Mouse (Mus musculus): ENCODE data around the gene Zmiz1. TPM values are rescaled to one million over a fixed set of nuclear protein-coding genes. Genes with fewer than 3 reads are reported as not detected.
A peak's percentile ranks its signal among the peaks of the same experiment; 100 is the strongest.

The Zmiz1 gene
- polyA plus RNA-seq, 1 experiment from 2014 or later, result 57.2 TPM

DNA sequence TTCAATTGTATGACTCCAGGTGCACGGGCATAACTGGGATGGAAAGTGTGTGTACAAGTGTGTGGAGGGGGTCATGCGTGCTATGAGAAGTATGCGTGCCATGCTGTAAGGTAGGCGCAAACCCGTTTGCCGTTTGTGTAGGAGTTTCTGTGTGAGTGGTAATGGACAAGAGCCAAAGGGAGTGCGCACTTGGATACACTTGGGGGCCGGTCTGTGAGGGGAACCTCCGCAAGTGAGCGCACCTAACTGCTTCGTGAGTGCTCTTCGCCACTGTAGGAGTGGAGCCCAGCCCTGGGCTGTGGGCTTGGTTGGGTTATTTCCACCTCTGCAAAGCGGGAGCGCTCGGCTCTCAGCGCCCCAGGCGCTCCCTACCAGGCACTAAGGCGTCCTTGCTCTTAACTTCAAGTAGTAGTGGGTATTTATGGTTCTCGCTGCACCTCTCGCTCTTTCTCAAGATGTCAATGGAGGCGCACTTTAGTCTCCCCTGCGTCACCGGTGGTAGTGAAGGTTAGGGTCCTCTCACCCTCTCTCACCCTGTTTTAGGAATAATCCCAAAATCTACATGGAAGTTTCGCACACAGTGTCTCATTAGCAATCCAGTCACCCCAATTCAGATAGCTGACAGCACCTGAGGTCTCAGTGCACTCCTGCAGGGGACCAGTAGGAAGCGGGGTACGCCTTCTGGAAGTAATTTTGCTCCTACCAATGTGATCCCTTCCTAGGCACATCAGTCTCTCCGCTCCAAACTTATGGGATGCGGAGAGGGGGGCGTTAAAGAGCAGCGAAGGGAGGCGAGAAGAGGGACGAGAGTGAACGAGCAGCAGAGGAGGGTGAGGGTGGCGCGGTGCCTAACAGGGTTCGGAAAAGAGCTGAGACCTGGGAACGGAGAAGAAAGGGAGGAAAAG lies 622 bp upstream of the Zmiz1 start:
- peak; percentile 0 for ATAC-seq (ENCODE audit: low read depth)
- 0 out of 2 replicates have a peak, but pooled peaks cover 3% of the 10 kb centered on the region for H3K27me3 ChIP-seq
- peak overlapping the region; percentile 99 for H3K4me2 ChIP-seq
- peaks cover 57% of the 10 kb centered on the region for H3K4me1 ChIP-seq (replicated peaks)
- H3K9ac ChIP-seq, result peak overlapping the region; percentile 100
- under 1% methylated on average over 37 of the region's 37 CpGs for WGBS
- H3K4me3 ChIP-seq, result peak overlapping the region; percentile 100
- H3K27ac ChIP-seq (replicated peaks), result peak overlapping the region; percentile 100
- H3K36me3 ChIP-seq, result no peaks in the 10 kb centered on the region
- no peaks in the 10 kb centered on the region for H3K9me3 ChIP-seq

DNA sequence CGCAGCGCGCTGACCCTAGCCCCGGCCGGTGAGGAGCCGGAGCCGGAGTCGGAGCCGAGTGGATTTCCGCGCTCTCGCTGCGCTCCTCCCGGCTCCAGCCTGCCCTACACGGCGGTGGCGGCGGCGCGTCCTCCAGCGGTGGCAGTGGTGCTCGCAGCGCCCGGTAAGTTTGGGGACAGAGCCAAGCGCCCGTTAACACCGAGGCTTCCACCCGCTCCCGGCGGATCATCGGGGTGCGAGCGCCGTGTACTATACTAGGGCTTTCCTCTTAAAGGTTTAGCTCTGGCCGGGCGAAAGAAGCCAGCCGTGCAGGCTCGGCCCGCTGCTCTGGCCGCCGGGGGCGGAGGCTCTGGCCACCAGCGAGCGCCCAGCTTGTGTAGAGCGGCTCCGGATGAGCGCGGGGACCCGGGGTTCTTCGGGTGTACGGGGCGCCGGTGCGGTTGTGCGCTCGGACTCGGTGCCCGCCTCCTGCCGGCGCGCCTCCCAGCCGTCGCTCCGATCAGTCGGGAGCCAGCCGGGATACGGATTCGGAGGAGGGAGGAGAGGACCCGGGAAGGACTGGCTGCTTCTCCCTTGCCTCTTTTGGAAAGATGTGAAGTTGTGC lies 511 bp downstream of the Zmiz1 start:
- Histone ChIP-seq H3K27ac (replicated peaks) (peak overlapping the region; percentile 100), H3K4me3 (peak overlapping the region; percentile 100), H3K27me3 (0 out of 2 replicates have a peak, but pooled peaks cover 3% of the 10 kb centered on the region), H3K36me3 (no peaks in the 10 kb centered on the region), H3K4me2 (peak overlapping the region; percentile 99), H3K4me1 (replicated peaks) (peaks cover 68% of the 10 kb centered on the region), H3K9me3 (no peaks in the 10 kb centered on the region), H3K9ac (peak overlapping the region; percentile 100)
- WGBS, result under 1% methylated on average over 69 of the region's 69 CpGs
- ATAC-seq (ENCODE audit: low read depth), result peak; percentile 19; the same call in 1 of the 2 replicates

DNA sequence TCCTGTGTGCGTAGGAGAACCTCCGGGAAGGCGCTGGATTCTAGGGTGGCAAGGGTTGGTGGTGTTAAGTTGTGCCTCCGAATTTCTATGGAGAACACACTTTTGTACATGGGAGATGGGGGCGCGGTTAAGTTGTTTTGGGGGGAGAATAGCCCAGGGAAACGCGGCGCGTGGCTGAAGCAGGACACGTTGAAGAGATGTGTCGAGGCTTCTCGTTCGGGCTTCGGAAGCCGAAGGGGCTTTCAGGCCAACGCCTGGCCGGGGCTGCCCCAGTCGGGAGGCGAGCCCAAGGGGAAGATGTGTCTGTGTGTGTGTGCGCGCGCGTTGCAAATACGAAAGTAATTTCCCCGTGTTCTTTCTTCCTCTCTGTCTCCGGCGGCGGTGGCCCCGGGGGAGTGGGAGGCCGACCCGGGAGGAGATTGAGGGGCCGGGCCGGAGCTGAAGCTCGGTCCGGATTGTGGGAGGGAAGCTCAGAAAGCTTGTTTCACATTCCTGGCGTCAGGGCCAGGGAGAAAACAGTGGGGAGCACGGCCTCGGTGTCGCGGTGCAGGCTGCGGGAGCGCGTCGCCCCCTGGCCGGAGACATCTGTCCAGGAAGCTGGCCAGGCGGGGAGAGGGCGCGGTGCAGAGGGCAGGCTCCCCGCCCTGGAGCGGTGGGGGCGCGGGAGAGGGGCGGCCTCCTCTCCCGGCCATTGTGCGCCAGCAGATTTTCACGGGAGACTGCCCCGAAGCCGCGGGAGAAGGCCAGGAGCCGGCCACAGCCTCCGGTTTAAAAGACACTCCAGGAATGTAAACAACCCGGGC lies 1.2 kb downstream of the Zmiz1 start:
- under 1% methylated on average over 62 of the region's 63 CpGs for WGBS
- Histone ChIP-seq H3K27me3 (no peaks in the 10 kb centered on the region), H3K4me2 (peak overlapping the region; percentile 99), H3K27ac (replicated peaks) (peak overlapping the region; percentile 100), H3K9ac (peak overlapping the region; percentile 100), H3K4me1 (replicated peaks) (peaks cover 74% of the 10 kb centered on the region), H3K9me3 (no peaks in the 10 kb centered on the region), H3K36me3 (no peaks in the 10 kb centered on the region), H3K4me3 (peak overlapping the region; percentile 100)
- ATAC-seq (ENCODE audit: low read depth), result no peak

DNA sequence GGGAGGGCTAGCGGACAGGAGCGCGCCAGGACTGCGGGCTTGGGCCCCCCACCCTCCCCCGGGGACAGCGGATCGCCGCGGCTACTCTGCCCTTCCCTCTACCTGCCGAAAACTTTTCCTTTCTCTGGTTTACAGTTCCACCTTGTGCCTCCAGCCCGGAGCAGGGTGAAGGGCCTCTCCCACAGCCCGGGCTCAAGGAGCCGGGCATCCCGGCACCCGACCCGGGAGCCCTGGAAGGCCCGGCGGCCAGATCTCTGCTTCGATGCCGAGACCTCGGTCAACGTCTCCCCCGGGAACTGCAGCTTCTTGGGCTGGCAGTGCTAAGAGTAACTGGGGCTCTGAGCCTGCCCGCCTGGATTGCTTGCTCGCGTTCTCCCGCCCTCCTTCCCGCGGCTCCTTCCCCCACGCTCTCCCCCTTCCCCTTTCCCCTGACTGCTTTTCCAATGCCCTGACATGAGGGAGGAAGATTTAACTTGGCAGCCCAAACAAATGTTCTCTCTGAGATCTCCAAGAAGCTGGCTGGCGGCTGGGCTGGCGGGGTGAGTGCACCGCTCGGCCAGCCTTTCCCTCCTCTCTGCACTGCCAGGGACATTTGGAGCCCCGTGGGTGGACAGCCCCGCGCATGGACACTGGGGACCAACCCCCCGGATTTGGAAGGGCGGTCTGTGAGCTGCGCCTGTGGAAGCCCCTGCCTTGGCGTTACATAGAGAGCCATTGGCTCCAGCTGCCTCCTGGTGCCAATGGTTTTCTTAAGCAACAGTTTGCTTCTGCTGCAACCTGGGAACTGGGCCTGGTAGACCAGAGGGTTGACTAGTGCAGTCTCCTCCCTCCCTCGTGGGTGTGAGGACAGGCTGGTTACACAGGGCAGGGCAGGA lies 2.1 kb downstream of the Zmiz1 start:
- Histone ChIP-seq H3K27ac (replicated peaks) (peak overlapping the region; percentile 100), H3K4me1 (replicated peaks) (peaks cover 74% of the 10 kb centered on the region), H3K9ac (peak overlapping the region; percentile 100), H3K9me3 (no peaks in the 10 kb centered on the region), H3K36me3 (no peaks in the 10 kb centered on the region), H3K4me3 (peak overlapping the region; percentile 100), H3K4me2 (peak overlapping the region; percentile 99), H3K27me3 (no peaks in the 10 kb centered on the region)
- no peak for ATAC-seq (ENCODE audit: low read depth)
- under 1% methylated on average over 42 of the region's 42 CpGs for WGBS

DNA sequence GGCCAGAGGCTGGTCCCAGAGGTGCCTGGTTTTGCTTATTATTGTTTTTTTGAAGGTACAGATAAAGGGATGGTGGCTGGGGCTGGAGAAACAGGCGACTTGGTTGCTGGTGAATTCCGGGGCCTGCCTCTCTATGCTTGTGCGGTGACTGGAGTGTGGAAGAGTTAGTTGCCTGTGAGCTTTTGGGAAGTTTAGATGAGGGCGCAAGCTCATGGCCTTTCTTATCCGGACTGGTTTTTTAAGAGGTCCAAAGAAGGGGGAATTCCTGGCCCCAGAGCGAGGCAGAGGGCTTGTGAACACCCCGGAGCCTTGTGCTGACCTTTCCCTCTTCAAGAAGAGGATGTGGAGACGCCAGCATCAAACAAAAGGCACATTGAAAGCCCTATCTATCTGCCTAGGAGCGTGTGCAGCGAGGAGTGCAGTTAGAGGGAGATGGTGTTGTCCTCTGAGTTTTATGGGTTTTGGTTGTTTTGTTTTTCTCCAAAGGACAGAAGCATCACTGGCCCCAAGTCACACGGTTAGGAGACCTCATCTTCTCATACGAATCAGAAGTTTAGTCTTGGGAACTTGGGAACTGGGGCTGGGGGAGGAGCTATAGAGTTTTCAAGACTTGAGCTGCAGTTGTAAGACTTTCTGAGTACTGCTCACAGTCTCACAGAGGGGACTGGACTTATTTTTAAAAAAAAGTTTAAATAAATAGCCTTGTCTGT lies 2.8 kb downstream of the Zmiz1 start:
- H3K9ac ChIP-seq, result peak overlapping the region; percentile 100
- no peak for ATAC-seq (ENCODE audit: low read depth)
- 2% methylated on average over 12 of the region's 12 CpGs for WGBS

DNA sequence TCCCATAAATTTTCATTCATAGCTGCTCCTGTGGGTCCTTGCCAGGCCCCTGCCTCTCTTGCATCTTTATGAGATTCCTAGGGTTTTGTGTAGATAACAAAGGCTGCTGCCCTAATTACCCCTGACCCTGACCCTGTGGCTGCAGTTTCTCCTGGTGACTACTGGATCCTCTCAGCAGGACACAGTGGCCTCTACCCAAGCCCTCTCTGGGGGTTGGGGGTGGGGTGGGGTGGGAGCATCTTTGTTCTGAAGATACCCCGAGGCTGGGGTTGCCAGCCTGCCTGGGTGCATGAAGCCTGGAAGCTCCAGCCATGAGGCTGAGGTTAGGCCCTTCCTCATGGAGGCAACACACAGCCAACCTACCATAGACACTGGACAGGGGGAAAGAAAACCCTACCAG lies 4.0 kb downstream of the Zmiz1 start:
- Histone ChIP-seq H3K4me1 (replicated peaks) (peaks cover 75% of the 10 kb centered on the region), H3K27ac (replicated peaks) (peak overlapping the region; percentile 19; the same call in 1 of the 2 replicates), H3K4me2 (peak overlapping the region; percentile 99), H3K36me3 (no peaks in the 10 kb centered on the region), H3K9me3 (no peaks in the 10 kb centered on the region), H3K9ac (peak overlapping the region; percentile 50), H3K4me3 (0 out of 2 replicates have a peak overlapping the region, but pooled peaks have one; percentile 4), H3K27me3 (no peaks in the 10 kb centered on the region)
- ATAC-seq (ENCODE audit: low read depth), result no peak
- WGBS, result 0% methylated on average over 1 of the region's 1 CpGs

More for the DNA sequence above, 2.8 kb downstream of the Zmiz1 start:
- Histone ChIP-seq H3K27me3 (no peaks in the 10 kb centered on the region), H3K36me3 (no peaks in the 10 kb centered on the region), H3K4me2 (peak overlapping the region; percentile 99), H3K4me1 (replicated peaks) (peaks cover 74% of the 10 kb centered on the region), H3K27ac (replicated peaks) (peak overlapping the region; percentile 100), H3K9me3 (no peaks in the 10 kb centered on the region), H3K4me3 (peak overlapping the region; percentile 100)

DNA sequence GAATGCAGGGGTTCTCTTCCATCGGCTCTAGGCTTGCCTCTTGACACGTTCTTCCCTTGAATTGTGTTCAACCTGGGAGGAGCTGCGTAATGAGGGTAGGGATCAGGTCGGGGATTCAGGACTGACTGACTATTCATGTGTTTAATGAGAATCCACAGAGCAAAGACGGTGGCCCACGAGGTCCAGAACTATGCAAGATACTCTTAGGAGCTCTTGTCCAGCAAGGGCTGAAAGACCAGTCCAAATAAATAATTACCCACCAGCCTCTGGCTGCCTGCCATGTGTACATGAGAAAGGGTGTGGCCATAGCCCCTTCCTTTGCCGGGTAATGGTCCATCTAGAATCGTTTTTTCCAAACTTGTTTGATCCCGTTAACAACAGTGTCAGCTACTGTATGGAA lies 4.9 kb downstream of the Zmiz1 start:
- H3K9ac ChIP-seq, result 0 out of 2 replicates have a peak overlapping the region, but pooled peaks have one; percentile 46
- H3K36me3 ChIP-seq, result no peaks in the 10 kb centered on the region
- 25% methylated on average over 9 of the region's 9 CpGs for WGBS
- H3K9me3 ChIP-seq, result no peaks in the 10 kb centered on the region
- peaks cover 77% of the 10 kb centered on the region for H3K4me1 ChIP-seq (replicated peaks)
- H3K27ac ChIP-seq (replicated peaks), result 0 out of 2 replicates have a peak overlapping the region, but pooled peaks have one; percentile 19
- no peak overlapping the region for H3K4me3 ChIP-seq
- no peak for ATAC-seq (ENCODE audit: low read depth)
- H3K4me2 ChIP-seq, result peak overlapping the region; percentile 99
- no peaks in the 10 kb centered on the region for H3K27me3 ChIP-seq

DNA sequence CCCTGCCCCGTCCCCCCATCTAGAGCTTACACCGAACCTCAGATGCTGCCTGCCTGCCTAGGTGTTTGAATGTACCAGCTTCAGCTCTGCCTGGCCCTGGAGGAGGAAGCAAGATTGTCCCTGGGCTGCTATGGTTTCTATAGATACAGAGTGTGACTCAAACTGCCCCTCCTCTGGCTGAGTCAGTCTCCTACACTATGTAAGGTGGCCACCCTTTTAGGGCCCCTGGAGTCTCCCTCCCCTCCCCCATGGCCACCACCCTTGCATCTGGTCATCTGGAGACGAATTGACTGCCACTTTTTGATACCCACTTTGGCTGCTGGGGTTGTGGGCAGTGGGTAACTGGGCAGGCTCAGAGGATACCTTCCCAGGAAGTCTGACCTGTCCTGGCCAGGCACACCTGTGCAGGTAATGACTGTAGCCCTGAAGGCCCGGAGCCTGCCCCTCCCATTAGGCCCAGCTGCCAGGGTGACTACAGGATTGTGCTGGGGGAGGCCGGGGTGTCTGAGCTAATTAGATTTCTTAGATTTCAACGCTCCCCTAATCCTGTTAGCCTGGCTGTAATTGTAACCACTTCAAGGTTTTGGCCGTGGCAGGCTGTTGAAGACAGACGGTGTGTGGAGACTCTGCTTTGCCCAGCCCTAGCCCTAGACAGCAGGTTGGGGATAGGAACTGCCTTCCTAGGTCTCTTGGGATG lies 5.8 kb downstream of the Zmiz1 start:
- Histone ChIP-seq H3K4me2 (peak overlapping the region; percentile 99), H3K9me3 (no peaks in the 10 kb centered on the region), H3K4me1 (replicated peaks) (peaks cover 86% of the 10 kb centered on the region), H3K4me3 (no peak overlapping the region), H3K36me3 (no peaks in the 10 kb centered on the region), H3K9ac (peak overlapping the region; percentile 52), H3K27ac (replicated peaks) (0 out of 2 replicates have a peak overlapping the region, but pooled peaks have one; percentile 9), H3K27me3 (no peaks in the 10 kb centered on the region)
- 44% methylated on average over 8 of the region's 8 CpGs for WGBS
- no peak for ATAC-seq (ENCODE audit: low read depth)

DNA sequence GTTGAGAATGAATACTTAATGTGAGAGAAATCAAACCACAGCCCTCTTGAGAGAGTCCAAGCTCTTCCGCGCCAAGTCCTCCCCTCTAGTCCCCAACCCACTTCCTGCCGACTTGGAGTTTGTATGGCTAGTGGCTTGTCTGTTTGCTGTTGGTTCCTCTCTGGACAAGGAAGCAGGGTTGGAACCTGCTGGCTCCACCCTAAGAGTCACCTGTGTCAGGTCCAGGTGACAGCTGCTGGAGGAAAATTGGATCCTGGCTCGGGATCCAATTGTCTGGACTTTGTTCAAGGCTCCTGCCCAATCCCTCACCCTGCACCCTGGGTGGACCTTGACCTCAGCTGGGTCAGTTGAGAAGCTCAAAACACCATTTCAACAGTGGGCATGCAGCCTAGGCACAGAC lies 7.4 kb downstream of the Zmiz1 start:
- Histone ChIP-seq H3K36me3 (no peaks in the 10 kb centered on the region), H3K4me2 (no peak overlapping the region), H3K9ac (no peak overlapping the region; the same call in 1 of the 2 replicates), H3K27ac (replicated peaks) (no peak overlapping the region), H3K4me3 (no peak overlapping the region), H3K4me1 (replicated peaks) (peaks cover 96% of the 10 kb centered on the region), H3K9me3 (no peaks in the 10 kb centered on the region), H3K27me3 (no peaks in the 10 kb centered on the region)
- 67% methylated on average over 4 of the region's 4 CpGs for WGBS
- ATAC-seq (ENCODE audit: low read depth), result no peak

Measured in neural tube, embryonic 13.5 days (tissue).